Mouse (Mus musculus): ENCODE measurements at regions not wholly inside any gene's neighbourhood (a gene's known extent, or its start where the extent isn't known, plus 50 kb on each side); places are given as distances from the start of the nearest gene placed in this dataset.

GRCm38 (mm10) chr10:37480331-37480730 lies 341.6 kb upstream of the Marcks start:
- intact Hi-C loops (cut with DNase I) = no loop called here
- no peak for DNase-seq

GRCm38 (mm10) chr10:37478108-37478507 lies 339.4 kb upstream of the Marcks start:
- intact Hi-C loops (cut with DNase I) = no loop called here
- DNase-seq = peak in 1 of 2 experiments; percentile 21

- no peak for DNase-seq
- intact Hi-C loops (cut with DNase I) = no loop called here
Measured at GRCm38 (mm10) chr10:37473086-37473485, 334.4 kb upstream of the Marcks start.

DNA sequence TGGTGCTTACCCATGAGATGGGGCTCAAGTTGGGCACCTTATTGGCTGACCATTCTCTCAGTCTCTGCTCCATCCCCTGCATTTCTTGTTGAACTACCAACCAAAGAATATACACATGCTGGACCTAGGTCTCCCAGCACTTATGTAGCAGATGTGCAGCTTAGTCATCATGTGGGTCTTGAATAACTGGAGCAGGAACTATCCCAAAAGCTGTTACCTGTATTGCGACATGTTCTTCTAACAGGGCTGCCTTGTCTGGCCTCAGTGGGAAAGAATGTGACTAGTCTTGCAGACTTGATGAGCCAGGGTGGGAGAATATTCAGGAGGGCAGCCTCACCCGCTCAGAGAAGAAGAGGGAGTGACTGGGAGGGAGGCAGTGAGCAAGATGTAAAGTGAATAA lies 318.7 kb upstream of the Marcks start:
- no peak for DNase-seq
- intact Hi-C loops (cut with DNase I) = no loop called here

- no peak for DNase-seq
- intact Hi-C loops (cut with DNase I) = loop anchor here (5.0 kb wide), 1 partner anchor 272 kb away; no protein-coding TSS in a partner anchor
Measured at GRCm38 (mm10) chr10:37449894-37450293, 311.2 kb upstream of the Marcks start.

DNA sequence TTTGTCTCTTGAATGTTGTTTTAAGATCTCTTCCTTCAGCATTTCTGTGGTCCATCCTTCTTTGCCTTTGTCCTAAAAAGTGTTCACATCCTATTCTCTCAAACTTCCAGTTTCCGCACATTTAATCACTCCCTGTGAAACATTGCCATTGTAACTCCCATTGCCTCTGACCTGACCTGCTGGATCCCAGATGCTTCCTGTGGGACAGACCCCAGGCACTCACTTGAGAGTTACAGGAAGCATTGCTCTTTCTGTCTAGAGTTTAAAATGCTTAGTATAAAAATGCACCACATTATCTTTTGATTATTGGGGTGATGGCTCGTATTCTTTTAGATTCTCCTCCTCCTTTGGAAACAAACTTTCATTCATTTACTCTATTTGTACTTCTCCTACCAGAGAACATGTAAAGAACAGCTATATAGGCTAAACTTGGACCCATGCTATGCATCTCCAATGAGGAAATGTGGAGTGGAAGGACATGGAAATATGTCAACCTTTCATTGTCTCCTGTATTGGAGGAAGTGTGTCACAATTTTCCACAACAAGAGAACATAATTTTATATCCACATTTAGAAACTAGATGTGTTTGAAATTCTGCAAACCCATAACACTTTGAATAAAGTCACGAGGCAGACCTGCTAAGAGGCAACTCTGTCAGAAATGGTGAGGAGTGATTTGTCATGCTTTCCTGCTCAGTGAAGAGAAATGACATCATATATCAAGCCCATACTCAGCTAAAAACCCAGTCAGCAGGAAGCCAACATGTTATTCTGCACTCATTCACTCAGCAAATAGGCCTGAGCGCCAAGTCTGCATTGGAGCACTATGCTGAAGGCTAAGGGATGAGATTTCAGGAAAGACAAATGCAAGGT lies 308.8 kb upstream of the Marcks start:
- intact Hi-C loops (cut with DNase I) = loop anchor here (1.0 to 5.0 kb wide), 2 partner anchors 275 to 310 kb away; no protein-coding TSS in a partner anchor
- DNase-seq = peak; percentile 31 to 36

GRCm38 (mm10) chr10:37439863-37440613 lies 301.3 kb upstream of the Marcks start:
- intact Hi-C loops (cut with DNase I) = no loop called here
- DNase-seq = no peak

- intact Hi-C loops (cut with DNase I) = no loop called here
- DNase-seq = no peak
Measured at GRCm38 (mm10) chr10:37438312-37438711, 299.6 kb upstream of the Marcks start.

GRCm38 (mm10) chr10:37436849-37437248 lies 298.1 kb upstream of the Marcks start:
- intact Hi-C loops (cut with DNase I) = no loop called here

GRCm38 (mm10) chr10:37434229-37434628 lies 295.5 kb upstream of the Marcks start:
- intact Hi-C loops (cut with DNase I) = no loop called here
- DNase-seq = no peak

More at GRCm38 (mm10) chr10:37436849-37437248, 298.1 kb upstream of the Marcks start:
- peak in 1 of 2 experiments; percentile 9 for DNase-seq

DNA sequence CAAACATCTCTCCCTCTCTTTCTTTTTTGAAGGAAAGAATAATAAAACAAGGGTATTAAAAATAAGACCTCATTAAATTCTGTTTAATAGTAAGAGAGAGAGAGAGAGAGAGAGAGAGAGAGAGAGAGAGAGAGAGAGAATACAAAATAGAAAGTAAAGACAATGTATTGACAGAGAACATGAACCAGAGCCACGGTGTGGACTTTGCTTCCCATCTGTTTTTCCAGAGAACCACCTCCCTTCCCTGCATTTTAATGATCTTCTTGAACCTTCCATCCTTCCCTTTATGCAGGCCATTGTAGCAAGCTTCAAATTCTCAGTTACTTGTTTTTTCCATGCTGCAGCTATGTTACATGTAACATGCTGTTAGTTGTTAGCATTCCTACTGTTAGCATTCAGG lies 284.3 kb upstream of the Marcks start:
- no peak for DNase-seq

DNA sequence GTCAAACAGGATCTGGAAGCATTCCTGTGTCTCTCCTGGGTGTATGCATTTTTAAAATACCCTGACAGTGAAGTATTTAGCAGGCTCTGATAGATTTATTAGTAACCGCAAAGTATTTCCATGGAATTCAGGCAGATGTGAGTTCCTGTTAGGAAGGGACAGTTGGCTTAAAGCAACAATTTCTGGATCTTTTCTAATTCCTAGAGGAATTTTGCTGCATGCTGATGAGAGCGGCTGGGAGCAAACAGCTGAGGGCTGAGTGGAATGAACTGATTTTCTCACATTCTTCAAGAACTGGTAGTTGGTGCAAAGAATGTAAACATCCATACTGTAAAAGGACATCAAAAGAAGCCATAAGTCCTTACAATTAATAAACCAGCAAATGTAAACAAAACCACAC lies 283.9 kb upstream of the Marcks start:
- intact Hi-C loops (cut with DNase I) = no loop called here
- DNase-seq = peak in 1 of 2 experiments; percentile 19

More for the DNA sequence above, 284.3 kb upstream of the Marcks start:
- intact Hi-C loops (cut with DNase I) = no loop called here

- DNase-seq = no peak
- intact Hi-C loops (cut with DNase I) = no loop called here
Measured at GRCm38 (mm10) chr10:37416321-37416720, 277.6 kb upstream of the Marcks start.

- DNase-seq = no peak
- intact Hi-C loops (cut with DNase I) = no loop called here
Measured at GRCm38 (mm10) chr10:37412401-37412800, 273.7 kb upstream of the Marcks start.

- intact Hi-C loops (cut with DNase I) = no loop called here
- no peak for DNase-seq
Measured at GRCm38 (mm10) chr10:37409749-37410148, 271.0 kb upstream of the Marcks start.

GRCm38 (mm10) chr10:37407487-37407886 lies 268.8 kb upstream of the Marcks start:
- DNase-seq = no peak
- intact Hi-C loops (cut with DNase I) = no loop called here

DNA sequence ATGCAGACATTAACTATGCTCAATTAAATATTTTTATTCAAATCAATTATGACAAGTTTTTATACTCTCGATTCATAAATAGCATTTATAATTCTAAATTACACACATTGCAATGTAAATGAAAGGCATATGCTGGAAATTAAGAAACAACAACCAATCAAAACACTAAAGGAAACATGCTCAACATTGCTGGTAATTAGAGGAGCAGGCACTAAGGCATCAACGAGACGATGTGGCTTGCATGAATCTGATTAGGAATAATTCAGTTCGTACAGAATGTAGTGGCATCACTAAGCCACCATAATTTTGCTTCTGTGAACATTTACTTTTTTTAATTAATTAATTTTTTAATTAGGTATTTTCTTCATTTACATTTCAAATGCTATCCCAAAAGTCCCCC lies 266.2 kb upstream of the Marcks start:
- intact Hi-C loops (cut with DNase I) = no loop called here
- DNase-seq = no peak

- intact Hi-C loops (cut with DNase I) = no loop called here
- DNase-seq = no peak
Measured at GRCm38 (mm10) chr10:37404407-37404806, 265.7 kb upstream of the Marcks start.

DNA sequence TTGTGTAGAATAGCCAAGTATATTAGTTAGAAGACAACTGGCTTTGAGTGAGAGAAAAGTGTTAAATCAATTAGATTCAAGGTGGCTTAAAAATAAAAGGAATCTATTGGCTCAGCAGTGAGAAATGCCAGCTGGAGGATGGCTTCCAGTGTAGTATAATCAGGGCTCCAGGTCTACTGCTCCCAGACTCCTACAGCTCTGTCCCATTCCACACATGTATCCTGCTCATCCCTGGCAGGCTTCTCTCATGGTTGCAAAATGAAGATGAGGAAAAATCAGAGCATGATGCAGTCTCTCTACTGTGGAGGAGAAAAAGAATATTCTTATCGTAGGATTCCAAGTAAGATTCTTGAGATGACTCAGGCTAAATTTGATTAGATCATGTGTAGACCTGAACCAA lies 263.7 kb upstream of the Marcks start:
- no peak for DNase-seq
- intact Hi-C loops (cut with DNase I) = no loop called here

GRCm38 (mm10) chr10:37400991-37401390 lies 262.3 kb upstream of the Marcks start:
- intact Hi-C loops (cut with DNase I) = no loop called here
- peak in 1 of 2 experiments; percentile 10 for DNase-seq

- intact Hi-C loops (cut with DNase I) = no loop called here
- DNase-seq = peak; percentile 16 to 20
Measured at GRCm38 (mm10) chr10:37400379-37400778, 261.7 kb upstream of the Marcks start.
